ENCODE assay signal across 15 mouse cellular contexts in genomic region chr9:116285691-116286431, GRCm38 (mm10).
DNase-seq lines count a peak whose midpoint lies in the region; ATAC-seq lines count a peak whose summit lies in the region.
"Had no signal": no experiment of that assay in that cellular context is flagged by ENCODE, and none has a peak within 500 bp of the region (broad histone marks: within the 10 kb centered on the region; RNA-seq: fewer than 3 reads in every experiment).

No protein-coding gene starts in this region.

- peaks cover 24% of the 10 kb centered on the region for H3K4me1 ChIP-seq in heart, embryonic 12.5 days (replicated peaks)
- H3K4me1 ChIP-seq in midbrain, embryonic 14.5 days (ENCODE audit: control insufficient read depth, insufficient read depth, low read length), result no peaks in the 10 kb centered on the region
- no peaks in the 10 kb centered on the region for H3K4me1 ChIP-seq in midbrain, embryonic 16.5 days (ENCODE audit: control insufficient read depth, insufficient read depth, low read length)
- H3K4me1 ChIP-seq: forebrain, embryonic 12.5 days had no signal

- peak overlapping the region; percentile 55 for H3K27ac ChIP-seq in heart, embryonic 12.5 days (ENCODE audit: poor library complexity, severe bottlenecking)
- H3K27ac ChIP-seq in midbrain, embryonic 14.5 days (replicated peaks; ENCODE audit: low read depth, low read length), result no peak overlapping the region
- H3K27ac ChIP-seq in midbrain, embryonic 16.5 days (ENCODE audit: low read length), result no peak overlapping the region
- H3K27ac ChIP-seq: embryonic facial prominence, embryonic 12.5 days; forebrain, embryonic 12.5 days; kidney, postnatal 0 days; limb, embryonic 12.5 days had no signal

- H3K9me3 ChIP-seq in heart, embryonic 12.5 days (replicated peaks), result no peaks in the 10 kb centered on the region
- H3K9me3 ChIP-seq in midbrain, embryonic 14.5 days (ENCODE audit: control insufficient read depth, low read length), result no peaks in the 10 kb centered on the region
- no peaks in the 10 kb centered on the region for H3K9me3 ChIP-seq in midbrain, embryonic 16.5 days (replicated peaks; ENCODE audit: control insufficient read depth, low read length, poor library complexity, severe bottlenecking)
- H3K9me3 ChIP-seq: embryonic facial prominence, embryonic 12.5 days; forebrain, embryonic 12.5 days; limb, embryonic 12.5 days had no signal

- H3K9ac ChIP-seq in heart, embryonic 12.5 days, result no peak overlapping the region
- no peak overlapping the region for H3K9ac ChIP-seq in midbrain, embryonic 14.5 days (replicated peaks; ENCODE audit: low read length)
- H3K9ac ChIP-seq in midbrain, embryonic 16.5 days (ENCODE audit: low read depth, low read length), result no peak overlapping the region
- H3K9ac ChIP-seq: embryonic facial prominence, embryonic 12.5 days; forebrain, embryonic 12.5 days; limb, embryonic 12.5 days had no signal

- H3K4me3 ChIP-seq in heart, embryonic 12.5 days, result no peak overlapping the region
- no peak overlapping the region for H3K4me3 ChIP-seq in midbrain, embryonic 14.5 days (replicated peaks; ENCODE audit: low read depth, low read length)
- H3K4me3 ChIP-seq in midbrain, embryonic 16.5 days (ENCODE audit: low read depth, low read length), result no peak overlapping the region
- H3K4me3 ChIP-seq: embryonic facial prominence, embryonic 12.5 days; forebrain, embryonic 12.5 days; limb, embryonic 12.5 days had no signal

- DNase-seq in heart, postnatal 14 days, result no peak
- peak; percentile 7 for DNase-seq in layer of hippocampus, adult 9-11 months
- DNase-seq in layer of hippocampus, postnatal 36 days, result no peak
- peak; percentile 12 for DNase-seq in midbrain, embryonic 14.5 days
- no peak for DNase-seq in adrenal gland, postnatal 4 days (ENCODE audit: low spot score in 2 of 2)
- DNase-seq in ovary, postnatal 14 days (ENCODE audit: low spot score), result no peak
- DNase-seq: cerebellum, adult 2 months had no signal

- ATAC-seq in heart, embryonic 12.5 days (ENCODE audit: insufficient number of reproducible peaks, low FRiP score), result no peak
- ATAC-seq in midbrain, embryonic 14.5 days (ENCODE audit: low FRiP score, low TSS enrichment), result no peak
- no peak for ATAC-seq in midbrain, embryonic 16.5 days
- ATAC-seq: intestine, embryonic 16.5 days; Patski had no signal

- 55% methylated on average over 11 of the region's 11 CpGs for WGBS in heart, embryonic 12.5 days
- 51% methylated on average over 11 of the region's 11 CpGs for WGBS in midbrain, embryonic 14.5 days
- WGBS in midbrain, embryonic 16.5 days, result 57% methylated on average over 11 of the region's 11 CpGs

- H3K4me2 ChIP-seq in heart, embryonic 12.5 days, result no peak overlapping the region
- H3K4me2 ChIP-seq in midbrain, embryonic 14.5 days (ENCODE audit: low read length), result no peak overlapping the region
- no peak overlapping the region for H3K4me2 ChIP-seq in midbrain, embryonic 16.5 days (ENCODE audit: low read length)
- H3K4me2 ChIP-seq: embryonic facial prominence, embryonic 12.5 days; forebrain, embryonic 12.5 days; limb, embryonic 12.5 days had no signal

- intact Hi-C loops in heart, postnatal 14 days (cut with DNase I), result no loop called here

- no peaks in the 10 kb centered on the region for H3K36me3 ChIP-seq in heart, embryonic 12.5 days
- H3K36me3 ChIP-seq in midbrain, embryonic 14.5 days (ENCODE audit: control insufficient read depth, insufficient read depth, low read length), result no peaks in the 10 kb centered on the region
- no peaks in the 10 kb centered on the region for H3K36me3 ChIP-seq in midbrain, embryonic 16.5 days (ENCODE audit: control insufficient read depth, insufficient read depth, low read length)
- H3K36me3 ChIP-seq: embryonic facial prominence, embryonic 12.5 days; forebrain, embryonic 12.5 days; limb, embryonic 12.5 days had no signal

- H3K27me3 ChIP-seq in heart, embryonic 12.5 days (replicated peaks), result no peaks in the 10 kb centered on the region
- no peaks in the 10 kb centered on the region for H3K27me3 ChIP-seq in midbrain, embryonic 14.5 days (ENCODE audit: control insufficient read depth, insufficient read depth, low read length)
- no peaks in the 10 kb centered on the region for H3K27me3 ChIP-seq in midbrain, embryonic 16.5 days (ENCODE audit: control insufficient read depth, insufficient read depth, low read depth, low read length)
- H3K27me3 ChIP-seq: embryonic facial prominence, embryonic 12.5 days; forebrain, embryonic 12.5 days; limb, embryonic 12.5 days; Patski had no signal

Comparison
In these comparisons a context has a peak if more than half of its experiments do, and no peak if none do; other contexts are left out.
1. DNase-seq: peak in layer of hippocampus, adult 9-11 months (single experiment) and midbrain, embryonic 14.5 days (single experiment); none in heart, postnatal 14 days (0 of 2), layer of hippocampus, postnatal 36 days (0 of 2), adrenal gland, postnatal 4 days (0 of 2) and ovary, postnatal 14 days (single experiment).